Mouse (Mus musculus) regulatory T cell (primary cell): ENCODE measurements around the gene Lsm10.

ENCODE experiments used
- in situ Hi-C: fragments of 300-600 bp; cut with MboI, MseI; formaldehyde crosslinking; loops from one replicate; pipeline ENCODE4 v1.15.1; 2025; ENCODE audit warnings: high pct_unique_total_duplicates

Gene Lsm10

DNA sequence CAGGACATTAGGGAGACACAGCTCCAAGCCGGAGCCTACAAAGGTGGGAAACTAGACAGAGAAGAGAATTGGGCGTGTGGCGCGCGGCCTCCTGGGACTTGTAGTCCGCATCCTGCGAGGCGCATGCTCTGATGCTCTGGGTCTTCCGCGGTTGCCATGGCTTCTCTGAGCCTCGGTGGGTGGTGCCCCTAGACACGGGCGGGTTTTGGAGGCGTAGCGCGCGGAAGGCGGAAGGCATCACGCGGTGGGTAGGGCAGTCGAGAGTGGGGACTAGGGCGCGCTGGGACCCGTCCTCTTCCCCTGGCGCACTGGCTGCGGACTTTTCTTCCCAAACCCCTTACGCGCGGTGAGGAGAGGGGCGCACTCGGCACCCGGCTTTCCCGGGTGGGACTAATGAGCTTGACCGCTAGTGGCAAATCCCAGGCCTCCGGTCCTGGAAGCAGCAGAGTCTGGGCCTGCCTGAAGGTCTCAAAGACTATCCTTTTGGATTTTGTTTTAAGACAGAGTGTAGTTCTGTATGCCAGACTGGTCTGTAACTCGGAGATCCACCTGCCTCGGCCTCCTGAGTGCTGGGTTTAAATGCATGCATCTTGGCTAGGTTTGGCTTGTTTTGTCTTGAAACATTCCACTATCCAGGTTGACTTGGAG, at the start of gene Lsm10:
TSS of gene Lsm10 (plus strand) at position 160 of the 648 bp plus-strand sequence.
- in situ Hi-C loops, result loop anchor here (25.0 kb wide), 1 partner anchor 1384 kb away; the partner anchor contains the start of genes Fhl3 and Sf3a3

GRCm38 (mm10) chr4:126046851-126047585, 49.4 kb upstream of the Lsm10 start, which contains the start of gene Mrps15:
Gene Mrps15, plus strand, starts transcription at chr4:126046925.
- in situ Hi-C loops, result no loop called here

- in situ Hi-C loops, result loop anchor here (10.0 kb wide), 1 partner anchor 703 kb away; the partner anchor contains the start of genes AU040320 and Ncdn
Observed at GRCm38 (mm10) chr4:126051617-126052016, 44.8 kb upstream of the Lsm10 start.

- in situ Hi-C loops, result loop anchor here (10.0 kb wide), 1 partner anchor 697 kb away; the partner anchor contains the start of genes AU040320 and Ncdn
Observed at GRCm38 (mm10) chr4:126057207-126058133, 39.0 kb upstream of the Lsm10 start.

GRCm38 (mm10) chr4:126058134-126058996, 38.1 kb upstream of the Lsm10 start, which contains the start of gene Oscp1:
Gene Oscp1, plus strand, starts transcription at chr4:126058565.
- in situ Hi-C loops, result loop anchor here (10.0 kb wide), 1 partner anchor 696 kb away; the partner anchor contains the start of genes AU040320 and Ncdn

GRCm38 (mm10) chr4:126058997-126059362, 37.4 kb upstream of the Lsm10 start:
- in situ Hi-C loops, result loop anchor here (10.0 kb wide), 1 partner anchor 696 kb away; the partner anchor contains the start of genes AU040320 and Ncdn

DNA sequence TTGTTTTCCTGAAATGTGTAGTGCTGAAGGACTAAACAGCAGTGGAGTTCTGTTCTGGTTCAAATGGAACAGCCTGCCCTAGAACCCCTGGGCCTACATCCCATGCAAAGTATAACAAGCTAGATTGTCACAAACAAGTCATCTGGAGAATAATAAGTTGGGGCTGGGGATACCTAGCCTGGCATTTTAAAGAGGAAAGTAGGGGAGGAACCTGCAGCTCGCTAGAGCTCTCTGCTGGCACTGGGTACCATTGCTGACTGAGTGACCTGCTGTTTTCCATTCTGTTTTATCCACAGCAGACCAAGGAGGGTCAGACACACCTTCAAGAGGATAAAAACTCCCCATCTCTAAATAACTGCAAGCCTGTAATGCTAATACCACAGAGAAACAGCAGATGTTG, 33.6 kb upstream of the Lsm10 start:
- in situ Hi-C loops, result no loop called here

- in situ Hi-C loops, result loop anchor here (5.0 kb wide), 1 partner anchor 87 kb away; no protein-coding TSS in a partner anchor
Observed at GRCm38 (mm10) chr4:126065241-126065640, 31.2 kb upstream of the Lsm10 start.

GRCm38 (mm10) chr4:126067401-126068077, 28.9 kb upstream of the Lsm10 start:
- in situ Hi-C loops, result loop anchor here (5.0 kb wide), 1 partner anchor 85 kb away; no protein-coding TSS in a partner anchor

DNA sequence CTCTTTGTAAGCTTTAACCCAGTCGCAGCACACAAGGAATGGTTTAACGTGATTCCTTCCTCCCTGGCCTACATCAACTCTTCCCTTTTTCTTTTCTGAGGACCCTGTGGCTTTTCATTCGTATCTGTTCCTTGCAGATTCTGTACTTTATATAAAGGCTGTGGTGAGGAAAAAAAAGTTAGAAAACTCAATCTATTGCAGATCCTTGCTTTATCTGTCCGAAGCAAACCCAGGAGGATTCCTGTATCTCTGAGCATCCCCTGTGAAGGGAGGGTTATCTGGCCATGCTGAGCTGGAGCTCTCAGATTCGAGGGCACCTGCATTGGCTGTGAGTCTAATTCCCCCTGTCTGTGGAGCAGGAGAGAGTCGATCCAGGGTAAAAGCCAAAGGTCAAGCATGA, 27.6 kb upstream of the Lsm10 start:
- in situ Hi-C loops, result loop anchor here (5.0 kb wide), 1 partner anchor 83 kb away; no protein-coding TSS in a partner anchor

- in situ Hi-C loops, result loop anchor here (5.0 to 25.0 kb wide), 2 partner anchors 44 to 1366 kb away; partner anchors contain the start of genes Fhl3 and Sf3a3
Observed at GRCm38 (mm10) chr4:126077833-126078232, 18.6 kb upstream of the Lsm10 start.

DNA sequence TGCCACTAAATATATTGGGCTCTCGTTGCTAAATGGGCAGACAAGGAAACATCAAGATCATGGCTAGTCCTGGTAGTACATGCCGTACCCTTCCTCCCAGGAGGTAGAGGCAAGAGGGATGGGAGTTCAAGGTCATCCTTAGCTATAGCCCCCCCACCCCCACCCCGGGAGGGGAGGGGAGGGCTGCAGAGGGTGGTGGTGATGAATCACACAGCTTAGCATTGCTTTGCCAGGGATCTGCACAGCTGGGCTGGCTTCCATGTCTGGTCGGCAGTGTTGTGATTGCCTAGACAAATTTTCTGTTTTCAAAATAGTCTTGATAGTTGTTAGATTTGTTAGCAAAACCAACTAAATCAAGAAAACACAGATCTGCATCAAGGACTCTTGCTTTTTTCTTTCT, 17.2 kb upstream of the Lsm10 start:
- in situ Hi-C loops, result loop anchor here (5.0 to 25.0 kb wide), 2 partner anchors 43 to 1367 kb away; partner anchors contain the start of genes Fhl3 and Sf3a3

- in situ Hi-C loops, result loop anchor here (25.0 kb wide), 1 partner anchor 1369 kb away; the partner anchor contains the start of genes Fhl3 and Sf3a3
Observed at GRCm38 (mm10) chr4:126081601-126082000, 14.8 kb upstream of the Lsm10 start.

DNA sequence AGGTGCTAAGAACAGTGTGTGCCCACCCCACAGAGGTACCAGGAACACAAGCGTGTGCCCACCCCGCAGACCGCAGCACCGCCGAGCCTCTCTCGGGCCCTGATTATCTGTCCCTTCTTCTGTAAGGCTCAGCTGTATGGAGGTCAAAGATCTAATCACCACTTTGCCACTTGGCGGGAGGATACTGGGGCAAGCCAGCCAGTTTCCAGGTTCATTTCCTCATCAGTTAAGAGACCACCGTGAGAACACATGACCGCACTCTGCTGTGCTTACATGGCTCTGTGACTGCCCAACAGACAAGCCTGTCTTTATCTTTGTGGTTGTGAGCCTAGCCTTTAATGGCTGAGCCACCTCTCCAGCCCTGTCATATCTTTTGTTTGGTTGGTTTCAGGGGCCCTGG, 13.4 kb upstream of the Lsm10 start:
- in situ Hi-C loops, result loop anchor here (25.0 kb wide), 1 partner anchor 1371 kb away; the partner anchor contains the start of genes Fhl3 and Sf3a3

DNA sequence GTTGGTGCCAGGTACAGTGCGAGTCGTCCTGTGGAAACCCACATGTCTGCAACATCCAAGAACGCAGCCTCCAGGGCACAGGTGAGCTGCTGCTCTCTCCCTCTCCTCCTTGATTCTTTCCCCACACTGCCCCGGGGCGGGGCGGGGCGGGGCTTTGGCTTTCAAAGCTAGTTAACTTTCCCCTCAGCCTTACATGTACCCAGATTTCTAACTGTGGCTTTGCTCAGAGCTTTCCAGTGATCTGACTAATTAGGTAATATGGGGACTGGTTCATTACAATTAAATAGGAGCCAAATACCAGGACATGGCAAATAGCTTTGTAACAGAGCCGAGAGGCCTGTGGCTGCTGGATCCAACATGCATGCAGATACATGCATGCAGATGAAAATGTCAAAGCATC, 12.0 kb upstream of the Lsm10 start:
- in situ Hi-C loops, result loop anchor here (25.0 kb wide), 1 partner anchor 1372 kb away; the partner anchor contains the start of genes Fhl3 and Sf3a3

DNA sequence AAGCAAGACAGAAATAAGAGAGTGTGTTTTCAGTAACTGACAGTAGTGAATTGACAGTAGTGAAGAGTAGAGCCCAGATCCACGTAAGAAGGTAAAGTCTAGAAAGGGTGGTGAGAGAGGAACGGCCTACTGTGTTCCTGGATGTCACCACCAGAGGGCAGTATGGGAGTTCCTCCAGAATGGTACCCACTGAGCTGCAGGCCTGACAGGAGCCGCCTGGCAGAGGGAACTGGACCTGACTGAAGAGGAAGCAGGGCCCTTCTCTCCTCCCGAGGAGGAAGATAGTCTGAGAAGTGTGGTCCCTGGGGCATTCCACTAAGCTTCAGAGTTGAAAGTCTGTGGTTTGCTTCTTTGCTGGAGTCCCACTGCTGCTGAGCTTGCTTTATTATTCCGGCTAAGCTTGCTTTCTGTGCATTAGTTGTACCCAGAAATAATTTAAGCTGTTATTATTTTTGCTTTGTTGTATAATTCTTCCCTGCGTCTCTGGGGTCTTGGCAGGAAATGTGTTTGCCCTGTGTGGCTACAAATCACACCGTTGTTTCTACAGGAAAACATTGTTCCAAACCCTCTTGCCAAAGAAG, 10.3 kb upstream of the Lsm10 start:
- in situ Hi-C loops, result loop anchor here (5.0 to 25.0 kb wide), 2 partner anchors 71 to 1374 kb away; partner anchors contain the start of genes Fhl3 and Sf3a3

GRCm38 (mm10) chr4:126090101-126090847, 6.1 kb upstream of the Lsm10 start:
- in situ Hi-C loops, result loop anchor here (25.0 kb wide), 1 partner anchor 1378 kb away; the partner anchor contains the start of genes Fhl3 and Sf3a3

DNA sequence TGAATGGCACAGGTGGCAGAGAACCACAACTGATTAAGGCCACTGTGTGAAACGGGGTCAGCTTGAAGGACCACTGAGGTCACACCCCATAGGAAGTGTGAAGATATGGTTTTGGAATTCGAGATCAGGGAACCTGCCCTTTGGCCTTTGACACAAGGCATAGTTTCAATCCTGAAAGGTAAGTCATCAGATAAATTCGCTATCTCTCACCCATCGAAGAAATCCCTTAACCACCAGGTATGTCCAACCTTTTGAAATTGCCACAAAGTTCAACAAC, 5.6 kb upstream of the Lsm10 start:
- in situ Hi-C loops, result loop anchor here (25.0 kb wide), 1 partner anchor 1378 kb away; the partner anchor contains the start of genes Fhl3 and Sf3a3
